Mouse (Mus musculus) urinary bladder, postnatal 4 days (tissue): ENCODE measurements around the gene Rrh.
"Not testable (repeated sequence)": the region's sequence is repeated elsewhere in the genome, so short reads cannot be mapped to it uniquely, and the experiment has no call there.

ENCODE experiments used
- DNase-seq, 2 experiments: peaks; one replicate each; pipeline ENCODE4 v3.0.0; 2021 to 2022; ENCODE audit warnings: low spot score in 2 of 2

The Rrh gene

GRCm38 (mm10) chr3:129782746-129783145 lies 39.6 kb downstream of the Rrh start:
- no peak for DNase-seq

- DNase-seq: no peak
Measured at GRCm38 (mm10) chr3:129781435-129781834, 41.0 kb downstream of the Rrh start.

- DNase-seq: no peak
Measured at GRCm38 (mm10) chr3:129771210-129771609, 51.2 kb downstream of the Rrh start.

GRCm38 (mm10) chr3:129766971-129767794 lies 55.2 kb downstream of the Rrh start:
- DNase-seq: no peak

GRCm38 (mm10) chr3:129766106-129766505 lies 56.3 kb downstream of the Rrh start:
- no peak for DNase-seq

- DNase-seq: not testable (repeated sequence)
Measured at GRCm38 (mm10) chr3:129757599-129757998, 64.8 kb downstream of the Rrh start.

GRCm38 (mm10) chr3:129754650-129755604 lies 67.5 kb downstream of the Rrh start, which contains the start of gene Egf:
Gene Egf, minus strand, starts transcription at chr3:129755316.
- DNase-seq: no peak
